In genomic region chr3:57691772-57692171, GRCm38 (mm10) we compare ENCODE assay signal across 1 mouse cellular context.
TF ChIP-seq lines count a peak whose summit lies in the region.

No protein-coding gene starts in this region.

TF ChIP-seq in CH12.LX, 34 proteins besides CTCF, POLR2A, EP300 and RAD21 (continued from another document):
- TF ChIP-seq MAFK (IDR thresholded peaks at IDR 0.05; ENCODE audit: insufficient replicate concordance, low read length): no peak
- TF ChIP-seq POLR2AphosphoS2 (IDR thresholded peaks at IDR 0.05; ENCODE audit: low read depth, low read length): no peak
- no peak for TF ChIP-seq KAT2A (IDR thresholded peaks at IDR 0.05; ENCODE audit: insufficient replicate concordance, low read length)
